13 mouse cellular contexts compared by ENCODE assay signal in genomic region chr7:72593259-72593658, GRCm38 (mm10).
DNase-seq lines count a peak whose midpoint lies in the region.
"Had no signal": no experiment of that assay in that cellular context is flagged by ENCODE, and none has a peak within 500 bp of the region (broad histone marks: within the 10 kb centered on the region; RNA-seq: fewer than 3 reads in every experiment).

No protein-coding gene starts in this region.

- peak; percentile 15 for DNase-seq in layer of hippocampus, adult 11-12 months (ENCODE audit: low spot score)
- DNase-seq in layer of hippocampus, adult 9-10 months (ENCODE audit: low spot score) = no peak
- DNase-seq in right cerebral cortex, postnatal 14 days = peak; percentile 17
- DNase-seq in right cerebral cortex, postnatal 25 days = no peak
- DNase-seq in cerebellum, adult 9-11 months = peak; percentile 9
- no peak for DNase-seq in ovary, postnatal 14 days (ENCODE audit: low spot score)
- no peak for DNase-seq in hindbrain, embryonic 10.5 days (ENCODE audit: low spot score)
- DNase-seq: kidney, adult 8-10 months; lung, adult 18-20 months; thymus, postnatal 14 days had no signal

- H3K4me3 ChIP-seq in hindbrain, embryonic 10.5 days = no peak overlapping the region
- H3K4me3 ChIP-seq: embryonic facial prominence, embryonic 12.5 days; heart, embryonic 13.5 days had no signal

- H3K27me3 ChIP-seq in hindbrain, embryonic 10.5 days (ENCODE audit: insufficient read depth, poor library complexity, severe bottlenecking) = no peaks in the 10 kb centered on the region
- H3K27me3 ChIP-seq: embryonic facial prominence, embryonic 12.5 days; heart, embryonic 13.5 days had no signal

- H3K36me3 ChIP-seq in hindbrain, embryonic 10.5 days = no peaks in the 10 kb centered on the region
- H3K36me3 ChIP-seq: embryonic facial prominence, embryonic 12.5 days; G1E; heart, embryonic 13.5 days had no signal

- 92% methylated on average over 1 of the region's 1 CpGs for WGBS in hindbrain, embryonic 10.5 days

- H3K27ac ChIP-seq in hindbrain, embryonic 10.5 days = no peak overlapping the region
- H3K27ac ChIP-seq: embryonic facial prominence, embryonic 12.5 days; heart, embryonic 13.5 days had no signal

- no peaks in the 10 kb centered on the region for H3K9me3 ChIP-seq in hindbrain, embryonic 10.5 days
- H3K9me3 ChIP-seq: embryonic facial prominence, embryonic 12.5 days; heart, embryonic 13.5 days had no signal

- no peaks in the 10 kb centered on the region for H3K4me1 ChIP-seq in hindbrain, embryonic 10.5 days (replicated peaks)
- H3K4me1 ChIP-seq: embryonic facial prominence, embryonic 12.5 days; heart, embryonic 13.5 days had no signal

Comparison
In these comparisons a context has a peak if more than half of its experiments do, and no peak if none do; other contexts are left out.
1. DNase-seq: peak in layer of hippocampus, adult 11-12 months (single experiment), right cerebral cortex, postnatal 14 days (single experiment) and cerebellum, adult 9-11 months (single experiment); none in layer of hippocampus, adult 9-10 months (single experiment), right cerebral cortex, postnatal 25 days (single experiment), ovary, postnatal 14 days (single experiment) and hindbrain, embryonic 10.5 days (single experiment).